Mouse (Mus musculus) CD4-positive, CD25-positive, alpha-beta regulatory T cell, adult 2 months (primary cell): ENCODE data around the gene Sirt3.

Experiments
- DNase-seq: peaks from one replicate; pipeline ENCODE4 v3.0.0-alpha.2; 2012; ENCODE audit warnings: low read depth, low spot score

Sirt3 gene

GRCm38 (mm10) chr7:140881696-140882468 is at the start of gene Sirt3, which contains the start of gene Psmd13:
Gene Sirt3, minus strand, starts transcription at chr7:140882309.
Gene Psmd13, plus strand, starts transcription at chr7:140881968.
- DNase-seq, result peak; percentile 96

DNA sequence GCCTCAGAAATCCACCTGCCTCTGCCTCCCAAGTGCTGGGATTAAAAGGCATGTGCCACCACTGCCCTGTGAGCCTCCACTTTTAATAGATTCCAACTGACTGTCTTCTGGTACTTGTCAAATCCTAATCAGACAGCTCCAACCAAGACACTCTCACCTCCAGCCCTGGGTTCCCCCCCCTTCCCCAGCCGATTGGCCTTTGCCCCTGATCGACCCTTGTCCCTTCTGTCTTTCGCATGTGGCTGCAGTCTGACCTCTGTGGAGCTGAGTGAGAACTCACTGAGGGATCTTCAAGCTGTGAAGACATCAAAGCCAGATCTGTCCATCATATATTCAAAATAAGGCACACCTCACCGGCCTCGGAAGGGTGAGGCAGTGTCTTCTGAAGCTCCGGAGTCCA is 45.1 kb upstream of the Sirt3 start:
- DNase-seq, result no peak

GRCm38 (mm10) chr7:140923070-140923775 is 41.1 kb upstream of the Sirt3 start:
- peak; percentile 33 for DNase-seq

GRCm38 (mm10) chr7:140922398-140923069 is 40.4 kb upstream of the Sirt3 start:
- peak; percentile 36 for DNase-seq

DNA sequence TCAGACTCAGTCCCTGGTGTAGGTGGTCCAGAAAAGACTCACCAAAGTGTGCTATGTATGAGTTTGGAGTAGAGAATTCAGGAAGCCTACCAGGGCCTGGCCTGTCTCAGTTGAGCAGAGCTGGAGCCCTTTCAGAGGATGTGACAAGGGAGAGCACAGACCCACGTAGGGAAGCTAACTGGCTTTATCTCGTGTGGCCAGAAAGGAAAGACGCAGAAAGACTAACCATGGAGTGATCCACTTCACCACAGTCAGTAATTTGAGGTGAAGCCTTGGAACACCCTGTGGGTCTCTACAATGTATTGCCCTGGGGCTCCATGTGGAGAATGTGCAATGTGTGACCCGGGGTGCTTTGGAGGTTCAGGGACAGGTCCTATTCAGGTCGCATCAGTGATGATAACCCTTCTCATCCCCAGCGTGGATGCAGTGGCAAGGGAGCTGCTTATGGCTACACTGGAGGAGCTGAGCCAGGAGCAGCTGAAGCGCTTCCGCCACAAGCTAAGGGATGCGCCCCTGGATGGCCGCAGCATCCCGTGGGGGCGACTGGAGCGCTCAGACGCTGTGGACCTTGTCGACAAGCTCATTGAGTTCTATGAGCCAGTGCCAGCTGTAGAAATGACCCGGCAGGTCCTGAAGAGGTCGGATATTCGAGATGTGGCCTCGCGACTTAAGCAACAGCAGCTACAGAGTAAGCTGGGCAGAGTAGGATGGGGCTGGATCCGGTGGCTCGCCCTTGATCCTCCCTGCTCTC is 39.3 kb upstream of the Sirt3 start:
- no peak for DNase-seq

- DNase-seq, result no peak
Measured at GRCm38 (mm10) chr7:140920418-140921029, 38.4 kb upstream of the Sirt3 start, which contains the start of gene Nlrp6. Gene Nlrp6, plus strand, starts transcription at chr7:140920902.

DNA sequence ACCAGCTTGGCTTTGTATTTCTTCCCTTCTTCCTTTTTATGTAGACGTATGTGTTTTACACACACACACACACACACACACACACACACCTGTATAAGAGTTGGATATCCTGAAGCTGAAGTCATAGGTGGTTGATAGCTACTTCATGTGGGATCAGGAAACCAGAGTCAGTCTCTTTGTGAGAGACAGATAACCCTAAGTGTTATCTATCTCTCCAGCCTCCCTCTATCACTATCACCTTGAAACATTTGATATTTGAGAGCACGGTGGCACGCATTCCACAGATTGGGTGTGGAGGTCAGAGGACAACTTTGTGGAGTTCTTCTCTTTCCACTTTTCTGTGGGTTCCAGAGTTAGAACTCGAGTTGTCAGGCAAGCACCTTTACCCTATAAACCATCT is 37.8 kb upstream of the Sirt3 start:
- DNase-seq, result no peak

DNA sequence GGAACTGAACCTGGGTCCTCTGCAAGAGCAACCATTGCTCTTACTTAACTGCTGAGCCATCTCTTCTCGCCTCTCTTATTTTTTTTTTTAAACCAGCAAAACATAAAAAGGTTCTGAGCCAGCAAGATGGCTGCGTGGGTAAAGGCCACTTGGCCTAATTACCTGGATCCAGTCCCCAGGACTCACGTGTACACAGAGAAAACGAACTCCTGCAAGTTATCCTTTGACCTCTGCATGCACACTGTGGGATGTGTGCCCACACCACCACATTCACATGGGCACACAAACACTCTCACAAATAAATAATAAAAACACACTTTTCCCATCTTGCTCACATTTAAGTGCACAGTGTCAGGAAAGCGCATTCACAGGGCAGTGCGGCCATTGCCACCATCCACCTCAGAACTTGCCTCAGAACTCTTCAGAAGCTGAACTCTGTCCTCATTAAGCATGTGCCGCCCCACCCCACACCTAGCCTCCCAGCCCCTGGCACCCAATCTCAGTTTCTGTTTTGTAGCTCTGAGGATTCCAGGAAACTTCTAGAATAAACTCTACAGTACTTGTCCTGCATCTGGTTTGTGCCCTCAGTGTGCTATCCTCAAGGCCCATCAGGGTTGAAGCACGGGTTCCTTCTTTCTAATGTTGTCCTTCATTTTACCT is 32.1 kb upstream of the Sirt3 start:
- DNase-seq, result no peak

DNA sequence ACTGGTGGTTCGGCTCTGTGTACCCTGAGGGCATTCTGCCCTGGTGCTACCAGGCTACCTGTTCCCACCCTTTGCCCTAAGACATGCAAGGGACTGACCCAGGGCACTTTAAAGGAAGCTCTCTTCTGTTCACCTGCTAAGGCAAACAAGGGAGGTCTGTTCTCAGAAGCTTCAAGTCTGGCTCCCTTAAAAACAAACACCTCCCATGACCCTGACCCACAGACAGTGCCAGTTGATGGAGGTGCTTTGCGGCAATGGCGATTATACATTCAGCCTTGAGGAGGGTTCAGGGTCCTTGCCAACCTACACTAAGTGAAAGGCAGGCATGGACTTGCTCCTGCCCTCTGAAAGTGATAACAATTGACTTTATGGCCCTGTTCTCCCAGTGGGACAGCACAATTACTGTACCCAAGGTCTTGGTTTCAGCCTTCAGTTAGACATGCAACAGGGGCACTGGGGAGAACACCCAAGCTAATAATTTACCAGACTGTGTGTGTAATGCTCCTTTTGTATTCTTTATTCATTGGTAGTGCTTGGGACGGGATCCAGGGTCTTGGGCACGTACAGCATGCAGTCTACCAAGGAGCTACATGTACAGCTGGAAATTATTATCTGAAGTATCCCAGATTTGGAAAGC is 30.9 kb upstream of the Sirt3 start:
- no peak for DNase-seq

DNA sequence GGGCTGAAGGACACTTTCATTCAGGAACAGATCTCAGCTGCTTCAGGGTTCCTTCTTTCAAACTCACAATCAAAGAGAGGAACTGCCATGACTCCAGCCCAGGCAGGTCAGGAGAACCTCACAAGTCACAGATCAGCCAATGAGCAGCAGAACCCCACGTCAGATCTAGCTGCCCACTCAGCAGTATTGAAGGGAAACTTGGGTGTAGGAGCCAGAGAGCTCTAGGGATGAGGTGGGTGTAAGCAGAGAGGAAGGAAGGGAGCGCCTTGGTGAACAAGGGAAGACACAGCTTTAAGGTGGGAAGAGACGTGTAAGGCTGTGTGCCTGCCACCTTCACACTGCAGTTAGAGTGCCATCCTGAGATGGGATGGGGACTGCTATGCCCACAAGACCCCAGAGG is 30.2 kb upstream of the Sirt3 start:
- DNase-seq, result no peak

- peak; percentile 86 for DNase-seq
Measured at GRCm38 (mm10) chr7:140908634-140909107, 26.6 kb upstream of the Sirt3 start.

DNA sequence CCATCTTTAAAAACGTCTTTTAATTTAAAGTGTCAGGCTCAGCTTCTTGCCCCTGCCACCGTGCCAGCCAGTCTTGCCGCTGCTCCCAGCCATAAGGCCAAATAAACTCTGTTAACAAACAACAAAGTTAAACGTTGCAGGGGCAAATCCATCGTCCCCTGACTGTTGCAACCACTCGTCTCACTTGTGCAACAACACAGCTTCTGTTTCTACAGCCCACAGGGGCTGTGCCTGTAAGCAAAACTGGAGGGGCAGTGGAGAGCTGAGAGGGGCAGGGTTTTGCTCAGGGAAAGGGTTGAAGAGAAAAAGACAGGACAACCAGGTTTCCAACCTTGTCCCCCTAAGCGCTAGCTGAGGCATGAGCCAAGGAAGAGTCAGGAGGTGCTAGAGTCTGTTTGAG is 26.1 kb upstream of the Sirt3 start:
- DNase-seq, result no peak

GRCm38 (mm10) chr7:140907697-140908096 is 25.6 kb upstream of the Sirt3 start:
- no peak for DNase-seq

DNA sequence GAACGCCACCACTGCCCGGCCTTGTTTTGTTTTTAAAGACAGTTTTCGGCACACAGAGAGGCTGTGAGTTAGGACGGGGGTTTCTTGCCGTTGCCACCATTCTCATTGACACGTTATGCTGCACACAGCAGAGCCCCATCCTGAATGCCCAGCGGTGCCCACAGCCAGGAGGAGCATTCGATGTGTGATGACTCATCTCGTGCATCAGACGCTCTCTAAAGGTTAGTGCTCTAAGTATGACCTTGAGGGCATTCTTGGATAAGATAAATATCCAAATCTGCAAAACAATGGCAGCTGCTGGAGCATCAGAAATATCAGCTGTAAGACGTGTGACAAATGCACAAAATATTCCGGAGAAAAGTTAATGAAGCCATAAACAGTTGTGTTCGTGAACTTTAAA is 25.0 kb upstream of the Sirt3 start:
- DNase-seq, result no peak

DNA sequence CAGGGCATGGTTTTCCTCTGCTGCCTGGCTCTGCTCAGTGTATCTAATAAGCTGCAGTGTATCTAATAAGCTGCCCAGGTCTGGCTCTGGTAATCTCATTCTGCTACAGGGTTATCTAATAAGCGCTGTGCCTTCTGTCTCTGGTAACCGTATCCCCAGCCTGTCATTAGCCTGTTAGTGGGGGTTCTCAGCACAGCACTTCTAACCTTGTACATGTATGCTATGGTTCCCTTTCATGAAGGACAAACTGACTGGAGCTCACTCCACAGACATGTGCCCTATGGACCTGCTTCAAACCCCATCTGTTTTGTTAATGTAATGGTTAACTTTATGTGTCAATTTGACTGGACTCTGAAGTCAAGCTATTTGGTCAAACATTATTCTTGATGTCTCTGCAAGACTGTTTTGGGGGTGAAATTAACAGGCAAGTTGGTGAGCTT is 23.6 kb upstream of the Sirt3 start:
- no peak for DNase-seq

GRCm38 (mm10) chr7:140903212-140903611 is 21.1 kb upstream of the Sirt3 start:
- peak; percentile 78 for DNase-seq

- DNase-seq, result no peak
Measured at GRCm38 (mm10) chr7:140902036-140902875, 20.1 kb upstream of the Sirt3 start.

GRCm38 (mm10) chr7:140900220-140900619 is 18.1 kb upstream of the Sirt3 start, which contains the start of gene Cox8b:
Gene Cox8b, minus strand, starts transcription at chr7:140900446.
- no peak for DNase-seq

- DNase-seq, result no peak
Measured at GRCm38 (mm10) chr7:140899121-140899520, 17.0 kb upstream of the Sirt3 start.
